Mouse (Mus musculus) bone marrow macrophage, adult 2 months (primary cell): Measurements from ENCODE around the gene Iqca.
A peak's percentile ranks its signal among the peaks of the same experiment; 100 is the strongest.

Experiments used
- CTCF ChIP-seq: IDR thresholded peaks from 2 replicates; pipeline ENCODE4 v1.5.1; 2012; ENCODE audit warnings: low read depth, mild to moderate bottlenecking, low read length, moderate library complexity
- POLR2A ChIP-seq: IDR thresholded peaks from 2 replicates; pipeline ENCODE4 v1.6.1; 2012; ENCODE audit warnings: mild to moderate bottlenecking, low read depth, low read length, borderline replicate concordance

DNA sequence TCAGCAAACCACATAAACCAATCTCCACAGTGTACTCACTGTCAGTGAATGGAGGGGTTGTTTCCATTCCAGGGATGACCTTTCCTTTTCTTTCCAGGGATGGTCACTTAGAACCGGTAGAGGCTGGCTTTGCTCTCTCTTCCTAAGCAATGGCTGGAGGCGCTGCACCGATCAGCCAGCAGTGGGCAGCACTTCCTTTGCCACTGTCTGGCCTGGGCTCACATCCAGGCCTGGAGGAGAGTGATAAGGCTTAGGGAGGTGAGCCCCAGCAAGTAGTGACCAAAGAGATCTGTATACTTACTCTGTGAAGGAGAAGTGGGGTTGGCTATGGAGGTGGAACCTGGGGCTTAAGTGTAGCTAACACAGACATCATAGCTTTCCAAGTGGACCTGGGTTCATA is 126.3 kb downstream of the Iqca start:
- TF ChIP-seq POLR2A (no peak), CTCF (peak; percentile 15; the same call in 1 of the 2 replicates)
